Mouse (Mus musculus) urinary bladder, adult 2 months (tissue): Measurements from ENCODE around the gene Chd1. TPM values are rescaled to one million over a fixed set of nuclear protein-coding genes. Genes with fewer than 3 reads are reported as not detected.
"Not testable (repeated sequence)": the region's sequence is repeated elsewhere in the genome, so short reads cannot be mapped to it uniquely, and the experiment has no call there.

Experiments
- DNase-seq: peaks from one replicate; pipeline ENCODE4 v3.0.0; 2022; ENCODE audit warnings: low spot score
- polyA plus RNA-seq: library from polyadenylated mRNA; depleted of rRNA; stranded (reverse); fragments of >200 nt; gene quantifications from 2 replicates; pipeline ENCODE4 v1.2.3, GENCODE M21; 2012

The Chd1 gene
- polyA plus RNA-seq, 1 experiment = 5.8 TPM

GRCm38 (mm10) chr17:15737346-15737917 is 32.7 kb downstream of the Chd1 start:
- DNase-seq = no peak

GRCm38 (mm10) chr17:15741836-15742235 is 37.1 kb downstream of the Chd1 start:
- no peak for DNase-seq

GRCm38 (mm10) chr17:15742953-15743352 is 38.2 kb downstream of the Chd1 start:
- DNase-seq = no peak

- DNase-seq = no peak
Observed at GRCm38 (mm10) chr17:15743379-15743778, 38.6 kb downstream of the Chd1 start.

GRCm38 (mm10) chr17:15746696-15747095 is 41.9 kb downstream of the Chd1 start:
- no peak for DNase-seq

GRCm38 (mm10) chr17:15748022-15748421 is 43.3 kb downstream of the Chd1 start:
- no peak for DNase-seq

GRCm38 (mm10) chr17:15751264-15751663 is 46.5 kb downstream of the Chd1 start:
- not testable (repeated sequence) for DNase-seq

GRCm38 (mm10) chr17:15761191-15761590 is 56.4 kb downstream of the Chd1 start:
- no peak for DNase-seq

- DNase-seq = no peak
Observed at GRCm38 (mm10) chr17:15769081-15769724, 64.4 kb downstream of the Chd1 start.

- no peak for DNase-seq
Observed at GRCm38 (mm10) chr17:15773956-15774355, 69.2 kb downstream of the Chd1 start.

GRCm38 (mm10) chr17:15774565-15775215 is 69.9 kb downstream of the Chd1 start:
- DNase-seq = no peak

- DNase-seq = no peak
Observed at GRCm38 (mm10) chr17:15776349-15776748, 71.6 kb downstream of the Chd1 start.

- no peak for DNase-seq
Observed at GRCm38 (mm10) chr17:15777979-15778378, 73.2 kb downstream of the Chd1 start.

GRCm38 (mm10) chr17:15787036-15787435 is 82.3 kb downstream of the Chd1 start:
- no peak for DNase-seq

- no peak for DNase-seq
Observed at GRCm38 (mm10) chr17:15790716-15791115, 85.9 kb downstream of the Chd1 start.

- no peak for DNase-seq
Observed at GRCm38 (mm10) chr17:15799195-15799793, 94.5 kb downstream of the Chd1 start.

- no peak for DNase-seq
Observed at GRCm38 (mm10) chr17:15804008-15804812, 99.4 kb downstream of the Chd1 start.

- no peak for DNase-seq
Observed at GRCm38 (mm10) chr17:15807295-15807984, 102.7 kb downstream of the Chd1 start.

- DNase-seq = no peak
Observed at GRCm38 (mm10) chr17:15808015-15808414, 103.2 kb downstream of the Chd1 start.

GRCm38 (mm10) chr17:15808468-15809374 is 104.0 kb downstream of the Chd1 start:
- DNase-seq = no peak
